Mouse (Mus musculus): ENCODE results near the gene Wfikkn2.

- no peak for TF ChIP-seq CTCF (IDR thresholded peaks at IDR 0.05; ENCODE audit: low read depth, low read length)
- no peak for TF ChIP-seq POLR2A (IDR thresholded peaks at IDR 0.05; ENCODE audit: insufficient read depth, low read length)
These were observed 52.7 kb downstream of the Wfikkn2 start for GRCm38 (mm10) chr11:94193109-94193508.
